ENCODE assay signal across 38 mouse cellular contexts in the genomic region with DNA sequence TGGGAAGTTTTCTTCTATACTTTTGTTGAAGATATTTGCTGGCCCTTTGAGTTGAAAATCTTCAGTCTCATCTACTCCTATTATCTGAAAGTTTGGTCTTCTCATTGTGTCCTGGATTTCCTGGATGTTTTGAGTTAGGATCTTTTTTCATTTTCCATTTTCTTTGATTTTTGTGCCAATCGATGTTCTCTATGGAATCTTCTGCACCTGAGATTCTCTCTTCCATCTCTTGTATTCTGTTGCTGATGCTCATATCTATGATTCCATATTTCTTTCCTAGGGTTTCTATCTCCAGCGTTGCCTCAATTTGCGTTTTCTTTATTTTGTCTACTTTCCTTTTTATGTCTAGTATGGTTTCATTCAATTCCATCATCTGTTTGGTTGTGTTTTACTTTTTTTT. TPM values are rescaled to one million over a fixed set of nuclear protein-coding genes. Genes with fewer than 3 reads are reported as not detected.
"Had no signal": no experiment of that assay in that cellular context is flagged by ENCODE, and none has a peak within 500 bp of the region (broad histone marks: within the 10 kb centered on the region; RNA-seq: fewer than 3 reads in every experiment).

No protein-coding gene starts in this region.

RNA-seq across cellular contexts. Expression of gene Vmn2r91, which starts 17.4 kb away (rescaled TPM):
- total RNA-seq: gastrocnemius, adult 2 months; gastrocnemius, postnatal 10 days; gastrocnemius, postnatal 25 days; gastrocnemius, postnatal 4 days; granulocyte monocyte progenitor cell, adult 5-6 weeks; heart, adult 18-20 months; heart, adult 8-10 months; heart, postnatal 10 days; heart, postnatal 25 days; heart, postnatal 4 days; hindbrain, postnatal 0 days; layer of hippocampus, adult 18-20 months; layer of hippocampus, adult 8-10 months; layer of hippocampus, postnatal 14 days; layer of hippocampus, postnatal 36 days; left cerebral cortex, adult 18-20 months; left cerebral cortex, adult 8-10 months; left cerebral cortex, postnatal 10 days; left cerebral cortex, postnatal 25 days; left cerebral cortex, postnatal 4 days; liver, adult 2 months had no signal
- polyA plus RNA-seq: heart, embryonic 10.5 days; heart, embryonic 12.5 days; heart, embryonic 14.5 days; heart, embryonic 16.5 days; hindbrain, embryonic 10.5 days; hindbrain, embryonic 13.5 days; hindbrain, embryonic 15.5 days; hindbrain, postnatal 0 days; intestine, embryonic 14.5 days; intestine, embryonic 16.5 days; kidney, adult 2 months; kidney, embryonic 15.5 days; kidney, postnatal 0 days; large intestine, adult 2 months; limb, embryonic 11.5 days; limb, embryonic 13.5 days; limb, embryonic 15.5 days; liver, adult 2 months; liver, embryonic 12.5 days had no signal

RNA-seq across cellular contexts. Expression of gene Vmn2r92, which starts 49.4 kb away (rescaled TPM):
- total RNA-seq: gastrocnemius, adult 2 months; gastrocnemius, postnatal 10 days; gastrocnemius, postnatal 25 days; gastrocnemius, postnatal 4 days; granulocyte monocyte progenitor cell, adult 5-6 weeks; heart, adult 18-20 months; heart, adult 8-10 months; heart, postnatal 10 days; heart, postnatal 25 days; heart, postnatal 4 days; hindbrain, postnatal 0 days; layer of hippocampus, adult 18-20 months; layer of hippocampus, adult 8-10 months; layer of hippocampus, postnatal 14 days; layer of hippocampus, postnatal 36 days; left cerebral cortex, adult 18-20 months; left cerebral cortex, adult 8-10 months; left cerebral cortex, postnatal 10 days; left cerebral cortex, postnatal 25 days; left cerebral cortex, postnatal 4 days; liver, adult 2 months had no signal
- polyA plus RNA-seq: heart, embryonic 10.5 days; heart, embryonic 12.5 days; heart, embryonic 14.5 days; heart, embryonic 16.5 days; hindbrain, embryonic 10.5 days; hindbrain, embryonic 13.5 days; hindbrain, embryonic 15.5 days; hindbrain, postnatal 0 days; intestine, embryonic 14.5 days; intestine, embryonic 16.5 days; kidney, adult 2 months; kidney, embryonic 15.5 days; kidney, postnatal 0 days; large intestine, adult 2 months; limb, embryonic 11.5 days; limb, embryonic 13.5 days; limb, embryonic 15.5 days; liver, adult 2 months; liver, embryonic 12.5 days had no signal

RNA-seq across cellular contexts. Expression of gene Vmn2r124, which starts 53.0 kb away (rescaled TPM):
- total RNA-seq: gastrocnemius, adult 2 months; gastrocnemius, postnatal 10 days; gastrocnemius, postnatal 25 days; gastrocnemius, postnatal 4 days; granulocyte monocyte progenitor cell, adult 5-6 weeks; heart, adult 18-20 months; heart, adult 8-10 months; heart, postnatal 10 days; heart, postnatal 25 days; heart, postnatal 4 days; hindbrain, postnatal 0 days; left cerebral cortex, adult 18-20 months; liver, adult 2 months had no signal
- polyA plus RNA-seq: heart, embryonic 10.5 days; heart, embryonic 12.5 days; heart, embryonic 14.5 days; heart, embryonic 16.5 days; hindbrain, embryonic 13.5 days; hindbrain, embryonic 15.5 days; hindbrain, postnatal 0 days; intestine, embryonic 14.5 days; intestine, embryonic 16.5 days; kidney, adult 2 months; kidney, postnatal 0 days; large intestine, adult 2 months; limb, embryonic 11.5 days; limb, embryonic 13.5 days; limb, embryonic 15.5 days; liver, adult 2 months; liver, embryonic 12.5 days had no signal
